Mouse (Mus musculus) forebrain, postnatal 0 days (tissue): ENCODE measurements around the gene Osbpl11. TPM values are rescaled to one million over a fixed set of nuclear protein-coding genes. Genes with fewer than 3 reads are reported as not detected.

Experiments
- ATAC-seq: fragments of 200-750 bp; cut with Nextera tagmentation; 2 replicates; pipeline ENCODE4 v1.8.0; 2017; ENCODE audit warnings: mild to moderate bottlenecking, moderate library complexity
- DNase-seq: peaks from one replicate; pipeline ENCODE4 v3.0.0-alpha.2; 2015
- H3K27ac ChIP-seq: fragments of 300-500 bp; sonication (generic); 2 replicates; pipeline ENCODE4 v1.5.1; 2014; ENCODE audit warnings: low read depth, mild to moderate bottlenecking, antibody characterized with exemption, low read length, moderate library complexity, mixed read lengths
- H3K27me3 ChIP-seq: fragments of 300-500 bp; sonication (generic); 2 replicates; pipeline ENCODE4 v1.6.1; 2014; ENCODE audit warnings: mild to moderate bottlenecking, low read length, mixed read lengths; ENCODE audit not compliant: insufficient read depth
- H3K36me3 ChIP-seq: fragments of 300-500 bp; sonication (generic); 2 replicates; pipeline ENCODE4 v1.6.1; 2014; ENCODE audit warnings: mild to moderate bottlenecking, moderate library complexity; ENCODE audit not compliant: insufficient read depth
- H3K4me1 ChIP-seq: fragments of 300-500 bp; sonication (generic); 2 replicates; pipeline ENCODE4 v1.6.1; 2014; ENCODE audit warnings: antibody characterized with exemption; ENCODE audit not compliant: insufficient read depth
- H3K4me2 ChIP-seq: fragments of 300-500 bp; sonication (generic); 2 replicates; pipeline ENCODE4 v1.6.1; 2014; ENCODE audit warnings: low read depth, mild to moderate bottlenecking, moderate library complexity
- H3K4me3 ChIP-seq: fragments of 300-500 bp; sonication (generic); 2 replicates; pipeline ENCODE4 v1.5.1; 2014; ENCODE audit warnings: low read depth, low read length, mixed read lengths
- H3K9ac ChIP-seq: fragments of 300-500 bp; sonication (generic); 2 replicates; pipeline ENCODE4 v1.6.1; 2014; ENCODE audit warnings: mild to moderate bottlenecking
- H3K9me3 ChIP-seq: fragments of 300-500 bp; sonication (generic); 2 replicates; pipeline ENCODE4 v1.6.1; 2016; ENCODE audit warnings: low read length
- CTCF ChIP-seq: sonication (generic); IDR thresholded peaks from 2 replicates; pipeline ENCODE4 v1.5.1; 2016; ENCODE audit warnings: antibody characterized with exemption, control low read depth, low read depth
- WGBS: fragments of 180-500 bp; shearing (Covaris S2); extraction: QIAGEN DNeasy Blood & Tissue Kit; methylation state at CpG from one replicate; pipeline ENCODE4 v1.1.7; 2014; 5-methylcytosine and 5-hydroxymethylcytosine counted together
- polyA plus RNA-seq: library from polyadenylated mRNA; unstranded; fragments of >200 nt; fragmentation: Nextera tagmentation; extraction: Ambion mirVana; gene quantifications from 2 replicates; pipeline ENCODE4 v1.2.1, GENCODE M21; 2015
- total RNA-seq: library from RNA; depleted of rRNA; stranded (reverse); fragments of >200 nt; gene quantifications from 2 replicates; pipeline ENCODE4 v1.2.3, GENCODE M21; 2014

The Osbpl11 gene
- total and polyA plus RNA-seq, 2 experiments from 2014 or later, result 13.3 to 23.5 TPM

GRCm38 (mm10) chr16:33188076-33188475 lies 3.2 kb downstream of the Osbpl11 start:
- peaks cover 11% of the 10 kb centered on the region; the same call in 1 of the 2 replicates for H3K4me1 ChIP-seq
- H3K27me3 ChIP-seq, result no peaks in the 10 kb centered on the region
- 30% methylated on average over 3 of the region's 3 CpGs for WGBS
- ATAC-seq (no peak), DNase-seq (no peak)
- no peak overlapping the region for H3K9ac ChIP-seq
- H3K36me3 ChIP-seq, result no peaks in the 10 kb centered on the region
- H3K4me3 ChIP-seq, result no peak overlapping the region
- no peaks in the 10 kb centered on the region for H3K9me3 ChIP-seq
- H3K4me2 ChIP-seq, result no peak overlapping the region; the same call in 1 of the 2 replicates
- TF ChIP-seq CTCF, result no peak
- H3K27ac ChIP-seq, result no peak overlapping the region

- peaks cover 11% of the 10 kb centered on the region; the same call in 1 of the 2 replicates for H3K4me1 ChIP-seq
- H3K27ac ChIP-seq, result no peak overlapping the region
- ATAC-seq, result no peak
- TF ChIP-seq CTCF, result no peak
- H3K36me3 ChIP-seq, result peaks cover 7% of the 10 kb centered on the region
- H3K4me3 ChIP-seq, result no peak overlapping the region
- no peaks in the 10 kb centered on the region for H3K9me3 ChIP-seq
- no peak for DNase-seq
- no peak overlapping the region for H3K9ac ChIP-seq
- H3K4me2 ChIP-seq, result no peak overlapping the region
- no peaks in the 10 kb centered on the region for H3K27me3 ChIP-seq
- 82% methylated on average over 2 of the region's 2 CpGs for WGBS
These were observed 6.8 kb downstream of the Osbpl11 start for GRCm38 (mm10) chr16:33191671-33192091.

GRCm38 (mm10) chr16:33192280-33192679 lies 7.4 kb downstream of the Osbpl11 start:
- no peak for TF ChIP-seq CTCF
- 40% methylated on average over 2 of the region's 2 CpGs for WGBS
- Histone ChIP-seq H3K27ac (no peak overlapping the region), H3K9ac (no peak overlapping the region), H3K9me3 (no peaks in the 10 kb centered on the region), H3K4me3 (no peak overlapping the region), H3K4me1 (peaks cover 7% of the 10 kb centered on the region; the same call in 1 of the 2 replicates), H3K36me3 (peaks cover 7% of the 10 kb centered on the region), H3K27me3 (no peaks in the 10 kb centered on the region), H3K4me2 (no peak overlapping the region)
- no peak for DNase-seq
- no peak for ATAC-seq

- H3K4me3 ChIP-seq, result no peak overlapping the region
- H3K36me3 ChIP-seq, result peaks cover 7% of the 10 kb centered on the region
- peak; percentile 67 for DNase-seq
- H3K9me3 ChIP-seq, result no peaks in the 10 kb centered on the region
- no peak overlapping the region for H3K27ac ChIP-seq
- WGBS, result 10% methylated on average over 2 of the region's 2 CpGs
- H3K9ac ChIP-seq, result no peak overlapping the region
- no peak overlapping the region for H3K4me2 ChIP-seq
- TF ChIP-seq CTCF, result peak; percentile 84
- H3K4me1 ChIP-seq, result no peaks in the 10 kb centered on the region
- no peaks in the 10 kb centered on the region for H3K27me3 ChIP-seq
- peak; percentile 64 for ATAC-seq
These were observed 8.8 kb downstream of the Osbpl11 start for GRCm38 (mm10) chr16:33193649-33194048.

GRCm38 (mm10) chr16:33195686-33196313 lies 10.9 kb downstream of the Osbpl11 start:
- H3K27me3 ChIP-seq, result no peaks in the 10 kb centered on the region
- H3K4me1 ChIP-seq, result no peaks in the 10 kb centered on the region
- DNase-seq (no peak), ATAC-seq (no peak)
- no peak overlapping the region for H3K4me2 ChIP-seq
- no peak overlapping the region for H3K4me3 ChIP-seq
- H3K27ac ChIP-seq, result no peak overlapping the region
- 38% methylated on average over 4 of the region's 5 CpGs for WGBS
- H3K9ac ChIP-seq, result no peak overlapping the region
- no peaks in the 10 kb centered on the region for H3K9me3 ChIP-seq
- H3K36me3 ChIP-seq, result peaks cover 10% of the 10 kb centered on the region
- peak; percentile 29; the same call in 1 of the 2 replicates for TF ChIP-seq CTCF

GRCm38 (mm10) chr16:33196578-33196977 lies 11.7 kb downstream of the Osbpl11 start:
- Histone ChIP-seq H3K27me3 (no peaks in the 10 kb centered on the region), H3K9me3 (no peaks in the 10 kb centered on the region), H3K27ac (no peak overlapping the region), H3K4me2 (no peak overlapping the region), H3K9ac (no peak overlapping the region), H3K4me1 (no peaks in the 10 kb centered on the region), H3K36me3 (peaks cover 15% of the 10 kb centered on the region), H3K4me3 (no peak overlapping the region)
- no peak for TF ChIP-seq CTCF
- 95% methylated on average over 6 of the region's 6 CpGs for WGBS
- ATAC-seq (no peak), DNase-seq (no peak)

- no peaks in the 10 kb centered on the region for H3K4me1 ChIP-seq
- H3K9me3 ChIP-seq, result no peaks in the 10 kb centered on the region
- TF ChIP-seq CTCF, result no peak
- peaks cover 21% of the 10 kb centered on the region for H3K36me3 ChIP-seq
- no peak overlapping the region for H3K4me2 ChIP-seq
- no peaks in the 10 kb centered on the region for H3K27me3 ChIP-seq
- DNase-seq, result no peak
- ATAC-seq, result no peak
- WGBS, result 94% methylated on average over 8 of the region's 8 CpGs
- no peak overlapping the region for H3K4me3 ChIP-seq
- H3K9ac ChIP-seq, result no peak overlapping the region
- H3K27ac ChIP-seq, result no peak overlapping the region
These were observed 15.7 kb downstream of the Osbpl11 start for GRCm38 (mm10) chr16:33200589-33200988.
